Mouse (Mus musculus) CH12F3 (cell line): ENCODE results near the gene Actr1b.

ENCODE experiments used
- in situ Hi-C: fragments of 300-500 bp; cut with MboI; formaldehyde crosslinking; loops from 2 replicates; pipeline ENCODE4 v1.14.3; 2020; ENCODE audit warnings: low sequenced_read_pairs

Actr1b gene

GRCm38 (mm10) chr1:36656233-36656632 lies 58.0 kb downstream of the Actr1b start:
- in situ Hi-C loops: no loop called here

DNA sequence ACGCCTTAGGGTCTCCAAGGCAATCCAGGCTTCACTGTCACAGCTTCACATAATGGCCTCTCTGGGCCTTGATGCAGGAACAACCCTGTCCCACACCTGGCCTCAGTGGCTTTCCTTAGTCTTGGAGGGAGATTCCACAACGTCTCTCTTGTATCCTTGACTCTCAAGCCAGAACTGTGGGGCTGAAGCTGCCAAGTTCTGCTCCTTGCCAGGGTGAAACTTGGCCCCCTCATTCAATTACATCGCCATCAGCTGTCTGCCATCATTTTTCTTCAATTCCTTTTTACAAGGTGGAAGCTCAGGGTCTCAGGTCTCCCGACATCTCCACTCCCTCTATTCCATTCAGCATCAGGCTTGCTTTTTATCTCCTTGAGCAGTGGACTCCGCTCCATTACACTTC lies 59.2 kb downstream of the Actr1b start:
- in situ Hi-C loops: no loop called here
